Mouse (Mus musculus) ES-E14 (cell line): ENCODE measurements around the gene Rps6kc1.

Source experiments
- CHD2 ChIP-seq: IDR thresholded peaks from 2 replicates; pipeline ENCODE4 v1.6.1; 2014; ENCODE audit warnings: mild to moderate bottlenecking, low read depth, low read length, inconsistent platforms
- ZNF384 ChIP-seq: IDR thresholded peaks from 2 replicates; pipeline ENCODE4 v1.6.1; 2012; ENCODE audit warnings: low read depth, low read length, inconsistent platforms

GRCm38 (mm10) chr1:190761786-190762185 is 149.8 kb downstream of the Rps6kc1 start:
- TF ChIP-seq CHD2 (no peak), ZNF384 (no peak)
